Mouse (Mus musculus): Measurements from ENCODE around the gene Soat1. TPM values are rescaled to one million over a fixed set of nuclear protein-coding genes. Genes with fewer than 3 reads are reported as not detected.

Gene Soat1
- polyA plus RNA-seq, 1 experiment = 21.8 TPM

DNA sequence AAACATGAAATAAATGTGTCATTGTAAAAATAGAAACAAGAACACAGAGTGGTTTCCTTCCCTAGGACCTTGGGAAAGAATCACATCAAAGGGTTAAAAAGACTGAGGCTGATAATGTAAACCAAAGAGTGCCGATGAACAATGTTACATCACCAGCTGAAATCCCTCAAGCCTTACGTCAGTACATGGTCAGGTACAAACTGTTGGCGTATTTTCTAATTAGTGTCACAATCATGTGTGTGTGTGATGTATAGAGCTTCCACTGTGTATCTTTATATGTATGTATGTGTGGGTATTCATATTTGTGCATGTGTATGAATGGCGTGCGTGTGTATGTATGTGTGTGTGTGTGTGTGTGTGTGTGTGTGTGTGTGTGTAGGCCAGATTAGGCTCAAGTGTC lies 22.8 kb upstream of the Soat1 start:
- Histone ChIP-seq H3K4me3 (ENCODE audit: insufficient read depth, low read depth, low read length) (no peak overlapping the region), H3K36me3 (ENCODE audit: control insufficient read depth, insufficient read depth, low read length) (no peaks in the 10 kb centered on the region), H3K27me3 (replicated peaks; ENCODE audit: control insufficient read depth, insufficient read depth, low read length) (no peaks in the 10 kb centered on the region), H3K27ac (ENCODE audit: insufficient read depth, low read depth, low read length) (no peak overlapping the region), H3K4me1 (ENCODE audit: control insufficient read depth, insufficient read depth, low read length) (no peaks in the 10 kb centered on the region)
- TF ChIP-seq CTCF (conservative IDR thresholded peaks at IDR 0.05; ENCODE audit: insufficient read depth, insufficient read length, low read depth, low read length) = no peak
- no peak for TF ChIP-seq POLR2A (IDR thresholded peaks at IDR 0.05; ENCODE audit: low read depth, low read length)
- WGBS = 84% methylated on average over 5 of the region's 5 CpGs
- DNase-seq = no peak

GRCm38 (mm10) chr1:156495025-156495424 lies 20.9 kb upstream of the Soat1 start:
- Histone ChIP-seq H3K27ac (ENCODE audit: insufficient read depth, low read depth, low read length) (no peak overlapping the region), H3K4me1 (ENCODE audit: control insufficient read depth, insufficient read depth, low read length) (no peaks in the 10 kb centered on the region), H3K4me3 (ENCODE audit: insufficient read depth, low read depth, low read length) (no peak overlapping the region), H3K36me3 (ENCODE audit: control insufficient read depth, insufficient read depth, low read length) (no peaks in the 10 kb centered on the region), H3K27me3 (replicated peaks; ENCODE audit: control insufficient read depth, insufficient read depth, low read length) (no peaks in the 10 kb centered on the region)
- 84% methylated on average over 8 of the region's 8 CpGs for WGBS
- no peak for DNase-seq
- TF ChIP-seq POLR2A (IDR thresholded peaks at IDR 0.05; ENCODE audit: low read depth, low read length) (no peak), CTCF (conservative IDR thresholded peaks at IDR 0.05; ENCODE audit: insufficient read depth, insufficient read length, low read depth, low read length) (no peak)

GRCm38 (mm10) chr1:156491226-156491796 lies 17.2 kb upstream of the Soat1 start:
- Histone ChIP-seq H3K27ac (ENCODE audit: insufficient read depth, low read depth, low read length) (no peak overlapping the region), H3K27me3 (replicated peaks; ENCODE audit: control insufficient read depth, insufficient read depth, low read length) (no peaks in the 10 kb centered on the region), H3K4me3 (ENCODE audit: insufficient read depth, low read depth, low read length) (no peak overlapping the region), H3K36me3 (ENCODE audit: control insufficient read depth, insufficient read depth, low read length) (no peaks in the 10 kb centered on the region), H3K4me1 (ENCODE audit: control insufficient read depth, insufficient read depth, low read length) (no peaks in the 10 kb centered on the region)
- DNase-seq = no peak
- no peak for TF ChIP-seq CTCF (conservative IDR thresholded peaks at IDR 0.05; ENCODE audit: insufficient read depth, insufficient read length, low read depth, low read length)
- TF ChIP-seq POLR2A (IDR thresholded peaks at IDR 0.05; ENCODE audit: low read depth, low read length) = no peak
- 80% methylated on average over 4 of the region's 4 CpGs for WGBS

DNA sequence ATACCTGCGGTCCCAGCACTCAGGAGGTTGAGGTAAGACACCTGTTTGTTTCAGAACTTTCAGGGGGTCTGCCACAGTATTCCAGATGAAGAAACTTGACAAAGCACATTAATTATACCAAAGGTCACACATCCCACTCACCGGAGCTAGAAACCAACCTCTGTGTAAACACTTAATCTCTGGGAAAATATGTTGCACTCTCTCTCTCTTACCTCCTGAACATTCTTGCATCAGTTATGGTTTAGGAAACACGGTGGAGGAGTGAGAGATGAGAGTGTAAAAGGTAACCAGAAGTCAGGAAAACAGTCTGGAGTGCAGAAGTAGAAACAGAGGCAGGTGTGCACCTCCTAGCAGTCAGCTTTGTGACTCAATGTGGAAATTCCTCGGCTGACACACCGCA lies 13.9 kb upstream of the Soat1 start:
- Histone ChIP-seq H3K36me3 (ENCODE audit: control insufficient read depth, insufficient read depth, low read length) (no peaks in the 10 kb centered on the region), H3K4me3 (ENCODE audit: insufficient read depth, low read depth, low read length) (no peak overlapping the region), H3K27me3 (replicated peaks; ENCODE audit: control insufficient read depth, insufficient read depth, low read length) (no peaks in the 10 kb centered on the region), H3K27ac (ENCODE audit: insufficient read depth, low read depth, low read length) (no peak overlapping the region), H3K4me1 (ENCODE audit: control insufficient read depth, insufficient read depth, low read length) (no peaks in the 10 kb centered on the region)
- TF ChIP-seq POLR2A (IDR thresholded peaks at IDR 0.05; ENCODE audit: low read depth, low read length) (no peak), CTCF (conservative IDR thresholded peaks at IDR 0.05; ENCODE audit: insufficient read depth, insufficient read length, low read depth, low read length) (no peak)
- no peak for DNase-seq
- WGBS = 57% methylated on average over 5 of the region's 5 CpGs

GRCm38 (mm10) chr1:156487498-156487897 lies 13.4 kb upstream of the Soat1 start:
- TF ChIP-seq POLR2A (IDR thresholded peaks at IDR 0.05; ENCODE audit: low read depth, low read length) (no peak), CTCF (conservative IDR thresholded peaks at IDR 0.05; ENCODE audit: insufficient read depth, insufficient read length, low read depth, low read length) (no peak)
- no peak overlapping the region for H3K4me3 ChIP-seq (ENCODE audit: insufficient read depth, low read depth, low read length)
- 97% methylated on average over 7 of the region's 7 CpGs for WGBS
- no peaks in the 10 kb centered on the region for H3K4me1 ChIP-seq (ENCODE audit: control insufficient read depth, insufficient read depth, low read length)
- H3K27ac ChIP-seq (ENCODE audit: insufficient read depth, low read depth, low read length) = no peak overlapping the region
- H3K27me3 ChIP-seq (replicated peaks; ENCODE audit: control insufficient read depth, insufficient read depth, low read length) = no peaks in the 10 kb centered on the region
- no peak for DNase-seq
- H3K36me3 ChIP-seq (ENCODE audit: control insufficient read depth, insufficient read depth, low read length) = no peaks in the 10 kb centered on the region

- H3K27ac ChIP-seq (ENCODE audit: insufficient read depth, low read depth, low read length) = no peak overlapping the region
- no peak for DNase-seq
- H3K4me3 ChIP-seq (ENCODE audit: insufficient read depth, low read depth, low read length) = no peak overlapping the region
- TF ChIP-seq POLR2A (IDR thresholded peaks at IDR 0.05; ENCODE audit: low read depth, low read length) (no peak), CTCF (conservative IDR thresholded peaks at IDR 0.05; ENCODE audit: insufficient read depth, insufficient read length, low read depth, low read length) (no peak)
- H3K4me1 ChIP-seq (ENCODE audit: control insufficient read depth, insufficient read depth, low read length) = no peaks in the 10 kb centered on the region
- whole genome bisulfite sequencing = 97% methylated on average over 3 of the region's 3 CpGs
- H3K27me3 ChIP-seq (replicated peaks; ENCODE audit: control insufficient read depth, insufficient read depth, low read length) = no peaks in the 10 kb centered on the region
- no peaks in the 10 kb centered on the region for H3K36me3 ChIP-seq (ENCODE audit: control insufficient read depth, insufficient read depth, low read length)
These were observed 7.7 kb upstream of the Soat1 start for GRCm38 (mm10) chr1:156481826-156482225.

DNA sequence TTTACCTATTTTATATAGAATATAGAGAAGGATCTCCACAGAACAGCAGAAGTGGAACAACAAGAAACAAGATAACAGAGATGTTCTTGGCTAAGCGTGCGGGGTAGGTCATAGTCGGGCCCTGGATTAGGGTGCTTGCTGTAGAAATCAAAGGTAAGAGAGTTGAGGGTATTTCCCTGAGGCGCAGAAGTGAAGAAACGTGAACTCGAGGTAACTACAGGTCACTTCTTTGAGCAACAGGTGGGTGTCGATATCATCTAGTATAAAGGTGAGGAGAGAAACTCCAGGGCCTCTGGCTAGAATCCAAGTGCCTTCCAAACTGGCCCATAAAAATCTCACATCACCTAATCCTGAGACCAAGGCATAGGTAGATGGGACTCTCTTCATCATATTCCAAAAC lies 2.4 kb upstream of the Soat1 start:
- Histone ChIP-seq H3K36me3 (ENCODE audit: control insufficient read depth, insufficient read depth, low read length) (no peaks in the 10 kb centered on the region), H3K27me3 (replicated peaks; ENCODE audit: control insufficient read depth, insufficient read depth, low read length) (no peaks in the 10 kb centered on the region), H3K4me3 (ENCODE audit: insufficient read depth, low read depth, low read length) (no peak overlapping the region), H3K27ac (ENCODE audit: insufficient read depth, low read depth, low read length) (no peak overlapping the region), H3K4me1 (ENCODE audit: control insufficient read depth, insufficient read depth, low read length) (no peaks in the 10 kb centered on the region)
- DNase-seq = no peak
- TF ChIP-seq POLR2A (IDR thresholded peaks at IDR 0.05; ENCODE audit: low read depth, low read length) (no peak), CTCF (conservative IDR thresholded peaks at IDR 0.05; ENCODE audit: insufficient read depth, insufficient read length, low read depth, low read length) (no peak)
- WGBS = 78% methylated on average over 7 of the region's 7 CpGs
